Mouse (Mus musculus) small intestine, adult 2 months (tissue): Measurements from ENCODE around the gene Cpa4. TPM values are rescaled to one million over a fixed set of nuclear protein-coding genes. Genes with fewer than 3 reads are reported as not detected.
A peak's percentile ranks its signal among the peaks of the same experiment; 100 is the strongest.

Experiments used
- H3K27ac ChIP-seq: fragments of 200-500 bp; 2 replicates; pipeline ENCODE4 v1.5.1; 2012; ENCODE audit warnings: low read depth, low read length, control low read depth, inconsistent platforms; ENCODE audit not compliant: insufficient read depth
- H3K27me3 ChIP-seq: fragments of 200-500 bp; 2 replicates; pipeline ENCODE4 v1.6.1; 2012; ENCODE audit warnings: mild to moderate bottlenecking, moderate library complexity, low read length, inconsistent platforms; ENCODE audit not compliant: control insufficient read depth, insufficient read depth
- H3K36me3 ChIP-seq: fragments of 200-500 bp; 2 replicates; pipeline ENCODE4 v1.6.1; 2012; ENCODE audit warnings: mild to moderate bottlenecking, low read length, control low read depth, inconsistent platforms; ENCODE audit not compliant: control insufficient read depth, insufficient read depth
- H3K4me1 ChIP-seq: fragments of 200-500 bp; 2 replicates; pipeline ENCODE4 v1.6.1; 2012; ENCODE audit warnings: low read length, inconsistent platforms, mixed read lengths; ENCODE audit not compliant: control insufficient read depth, insufficient read depth, insufficient read length
- H3K4me3 ChIP-seq: fragments of 200-500 bp; 2 replicates; pipeline ENCODE4 v1.5.1; 2012; ENCODE audit warnings: low read depth, mild to moderate bottlenecking, control low read depth, inconsistent platforms, low read length, moderate library complexity
- CTCF ChIP-seq: fragments of 200-500 bp; IDR thresholded peaks from 2 replicates; pipeline ENCODE4 v1.5.1; 2012; ENCODE audit warnings: low read depth, mild to moderate bottlenecking, control low read depth, inconsistent platforms, low read length, moderate library complexity, mixed read lengths; ENCODE audit not compliant: insufficient replicate concordance, insufficient read length; ENCODE audit errors: extremely low read depth
- POLR2A ChIP-seq: fragments of 200-500 bp; IDR thresholded peaks from 2 replicates; pipeline ENCODE4 v1.6.1; 2012; ENCODE audit warnings: low read depth, mild to moderate bottlenecking, control low read depth, inconsistent platforms, low read length, moderate library complexity
- WGBS: fragments of 180-500 bp; shearing (Covaris S2); methylation state at CpG from one replicate; pipeline ENCODE4 v1.1.7; 2018; 5-methylcytosine and 5-hydroxymethylcytosine counted together
- polyA plus RNA-seq: library from polyadenylated mRNA; depleted of rRNA; stranded (reverse); fragments of >200 nt; gene quantifications from 2 replicates; pipeline ENCODE4 v1.2.3, GENCODE M21; 2012; rRNA removed

Cpa4 gene
- not detected in 2 replicates for polyA plus RNA-seq

- no peaks in the 10 kb centered on the region for H3K36me3 ChIP-seq
- H3K27me3 ChIP-seq, result no peaks in the 10 kb centered on the region
- TF ChIP-seq CTCF (no peak), POLR2A (no peak)
- 67% methylated on average over 5 of the region's 5 CpGs for WGBS
- H3K4me3 ChIP-seq, result no peak within 1 kb of the TSS
- no peak within 1 kb of the TSS for H3K27ac ChIP-seq
- no peaks in the 10 kb centered on the region for H3K4me1 ChIP-seq
These were observed at the start of gene Cpa4 for GRCm38 (mm10) chr6:30568069-30568468. Gene Cpa4, plus strand, starts transcription at chr6:30568369.

- H3K4me3 ChIP-seq, result no peak overlapping the region
- no peaks in the 10 kb centered on the region; the same call in 1 of the 2 replicates for H3K27me3 ChIP-seq
- no peak overlapping the region for H3K27ac ChIP-seq
- no peaks in the 10 kb centered on the region for H3K36me3 ChIP-seq
- no peaks in the 10 kb centered on the region for H3K4me1 ChIP-seq
- 57% methylated on average over 11 of the region's 11 CpGs for WGBS
- no peak for TF ChIP-seq POLR2A
- no peak for TF ChIP-seq CTCF
These were observed 47.8 kb upstream of the Cpa4 start for GRCm38 (mm10) chr6:30520400-30520799.

- Histone ChIP-seq H3K36me3 (no peaks in the 10 kb centered on the region), H3K4me3 (no peak overlapping the region), H3K27ac (no peak overlapping the region), H3K27me3 (no peaks in the 10 kb centered on the region; the same call in 1 of the 2 replicates), H3K4me1 (no peaks in the 10 kb centered on the region)
- no peak for TF ChIP-seq CTCF
- TF ChIP-seq POLR2A, result no peak
- WGBS, result 74% methylated on average over 7 of the region's 7 CpGs
These were observed 42.5 kb upstream of the Cpa4 start for GRCm38 (mm10) chr6:30525456-30526332.

- H3K27me3 ChIP-seq, result no peaks in the 10 kb centered on the region; the same call in 1 of the 2 replicates
- H3K36me3 ChIP-seq, result no peaks in the 10 kb centered on the region
- no peaks in the 10 kb centered on the region for H3K4me1 ChIP-seq
- H3K27ac ChIP-seq, result no peak overlapping the region
- TF ChIP-seq POLR2A (no peak), CTCF (no peak)
- H3K4me3 ChIP-seq, result no peak overlapping the region
- WGBS, result 57% methylated on average over 19 of the region's 19 CpGs
These were observed 41.3 kb upstream of the Cpa4 start for GRCm38 (mm10) chr6:30526586-30527515.

GRCm38 (mm10) chr6:30528800-30529199, 39.4 kb upstream of the Cpa4 start:
- no peaks in the 10 kb centered on the region for H3K36me3 ChIP-seq
- TF ChIP-seq POLR2A (no peak), CTCF (no peak)
- 72% methylated on average over 6 of the region's 6 CpGs for WGBS
- H3K27me3 ChIP-seq, result no peaks in the 10 kb centered on the region; the same call in 1 of the 2 replicates
- no peaks in the 10 kb centered on the region for H3K4me1 ChIP-seq
- no peak overlapping the region for H3K4me3 ChIP-seq
- H3K27ac ChIP-seq, result no peak overlapping the region

GRCm38 (mm10) chr6:30535340-30535739, 32.8 kb upstream of the Cpa4 start:
- H3K4me1 ChIP-seq, result no peaks in the 10 kb centered on the region
- 25% methylated on average over 3 of the region's 3 CpGs for WGBS
- TF ChIP-seq POLR2A (no peak), CTCF (peak; percentile 85; the same call in 1 of the 2 replicates)
- H3K27ac ChIP-seq, result no peak overlapping the region
- H3K4me3 ChIP-seq, result no peak overlapping the region
- H3K36me3 ChIP-seq, result no peaks in the 10 kb centered on the region
- H3K27me3 ChIP-seq, result no peaks in the 10 kb centered on the region

GRCm38 (mm10) chr6:30538240-30538639, 29.9 kb upstream of the Cpa4 start:
- Histone ChIP-seq H3K27ac (no peak overlapping the region), H3K36me3 (no peaks in the 10 kb centered on the region), H3K4me1 (no peaks in the 10 kb centered on the region), H3K27me3 (no peaks in the 10 kb centered on the region), H3K4me3 (no peak overlapping the region)
- 76% methylated on average over 10 of the region's 10 CpGs for WGBS
- TF ChIP-seq POLR2A (no peak), CTCF (no peak)
